Mouse (Mus musculus): ENCODE measurements around the gene Rtf2.

DNA sequence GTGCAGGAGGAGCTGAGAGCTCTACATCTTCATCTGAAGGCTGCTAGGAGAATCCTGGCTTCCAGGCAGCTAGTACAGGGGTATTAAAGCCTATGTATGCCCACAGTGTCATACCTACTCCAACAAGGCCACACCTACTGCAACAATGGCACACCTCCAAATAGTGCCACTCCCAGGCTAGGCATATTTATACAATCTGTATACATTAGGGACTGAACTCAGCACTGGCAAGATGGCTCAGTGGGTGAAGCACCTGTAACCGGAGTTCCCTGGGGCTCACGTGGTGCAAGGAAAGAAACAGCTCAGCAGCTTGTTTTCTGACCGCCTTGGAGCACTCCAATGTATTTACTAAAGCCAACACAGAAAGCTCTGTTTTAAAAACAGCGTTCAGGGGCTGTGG, 5.3 kb downstream of the Rtf2 start:
- TF ChIP-seq POLR2A (IDR thresholded peaks at IDR 0.05; ENCODE audit: insufficient read depth, low read depth, low read length) (no peak), EP300 (IDR thresholded peaks at IDR 0.05; ENCODE audit: insufficient read depth, low read depth, low read length) (no peak), CTCF (IDR thresholded peaks at IDR 0.05) (no peak)
